Mouse (Mus musculus): ENCODE data around the gene Gnat2.

Gene Gnat2

DNA sequence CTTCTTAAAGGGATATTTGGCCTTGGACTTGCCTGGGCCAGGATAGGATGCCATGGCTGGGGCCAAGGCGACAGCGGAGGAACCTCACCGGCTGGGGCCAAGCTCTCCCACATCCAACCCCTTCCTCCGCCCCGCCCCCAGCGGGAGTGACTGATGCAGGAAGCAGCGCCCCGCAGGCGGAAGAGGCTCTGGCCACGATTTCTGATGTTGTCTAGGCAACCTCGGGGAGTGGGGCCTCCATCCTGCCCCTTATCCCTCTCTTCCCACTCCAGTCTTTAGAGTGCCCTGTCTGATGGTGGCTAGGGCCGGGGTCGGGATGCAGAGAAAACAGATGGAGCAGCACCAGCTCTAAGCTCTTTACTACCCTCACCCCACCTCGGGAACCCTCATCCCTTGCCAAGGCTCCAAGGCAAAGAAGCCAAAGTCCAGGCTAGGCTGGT lies 7.3 kb upstream of the Gnat2 start:
- DNase-seq (ENCODE audit: low spot score): peak; percentile 94

DNA sequence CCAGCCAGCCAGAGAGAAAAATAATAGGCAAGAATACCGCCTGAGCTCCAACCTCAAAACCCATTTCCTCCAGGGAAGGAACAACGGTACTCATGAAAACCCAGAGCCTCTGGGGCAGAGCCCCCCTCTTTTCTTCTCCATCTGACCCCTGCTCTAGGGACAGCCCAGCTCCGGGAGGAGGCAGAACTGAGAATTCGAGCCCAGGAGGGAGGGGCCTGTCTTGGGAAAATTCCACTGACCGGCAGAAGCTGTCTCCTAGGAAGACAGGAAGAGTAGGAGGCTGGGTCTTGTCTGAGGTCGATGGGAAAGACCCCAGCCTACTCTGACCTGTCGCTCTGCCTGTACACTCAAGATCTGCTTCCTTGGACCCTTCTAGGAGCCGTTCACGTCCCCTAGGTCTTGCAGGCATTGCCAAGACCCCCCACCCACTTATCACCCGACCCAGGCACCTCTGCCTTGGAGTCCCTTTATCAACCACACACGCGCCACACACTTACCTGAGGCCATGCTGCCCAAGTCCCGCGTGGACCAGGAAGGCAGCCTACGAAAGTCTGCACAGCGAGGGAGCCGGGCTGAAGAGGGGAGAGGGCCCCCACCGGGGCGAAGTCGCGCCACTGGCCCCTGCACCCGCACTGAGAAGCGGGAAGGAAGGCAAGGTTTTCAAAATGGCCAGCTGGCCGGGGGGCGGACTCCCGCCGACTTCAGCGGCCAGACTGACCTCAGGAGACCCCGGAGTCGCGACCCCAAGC lies 6.7 kb upstream of the Gnat2 start:
- DNase-seq (ENCODE audit: low spot score): peak; percentile 89

DNA sequence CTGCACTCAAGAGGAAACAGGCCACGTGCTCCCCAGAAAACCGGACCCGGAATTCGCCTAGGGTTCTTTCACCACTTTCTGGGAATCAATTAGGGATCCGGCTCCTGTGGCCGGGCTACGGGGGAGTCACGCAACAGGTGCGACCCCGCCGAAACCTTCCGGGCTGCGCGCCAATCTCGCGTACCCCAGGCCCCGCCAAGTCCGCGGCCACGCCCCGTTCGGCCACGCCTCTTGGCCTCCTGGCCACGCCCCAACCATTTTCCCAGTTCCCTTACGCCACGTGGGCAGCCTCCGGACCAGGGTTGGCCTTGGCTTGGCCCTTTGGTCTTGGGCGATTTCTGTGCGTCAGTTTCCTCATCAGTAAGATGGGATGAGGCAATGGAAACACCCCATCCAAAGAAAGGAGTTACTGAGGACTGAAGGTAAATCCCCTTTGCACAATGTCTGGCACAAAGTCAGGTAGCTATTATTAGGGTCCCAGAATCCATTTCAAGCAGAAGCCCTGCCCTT lies 6.1 kb upstream of the Gnat2 start, which contains the start of gene Ampd2:
Gene Ampd2 (minus strand): TSS at position 182 of the 510 bp plus-strand sequence.
- peak; percentile 78 for DNase-seq (ENCODE audit: low spot score)

GRCm38 (mm10) chr3:108087329-108087728 lies 5.3 kb upstream of the Gnat2 start:
- no peak for DNase-seq (ENCODE audit: low spot score)

- DNase-seq (ENCODE audit: low spot score): no peak
These were observed 3.7 kb upstream of the Gnat2 start for GRCm38 (mm10) chr3:108088842-108089380.

- DNase-seq (ENCODE audit: low spot score): no peak
These were observed 2.7 kb upstream of the Gnat2 start for GRCm38 (mm10) chr3:108089916-108090315.

GRCm38 (mm10) chr3:108090561-108090960 lies 2.0 kb upstream of the Gnat2 start:
- no peak for DNase-seq (ENCODE audit: low spot score)

DNA sequence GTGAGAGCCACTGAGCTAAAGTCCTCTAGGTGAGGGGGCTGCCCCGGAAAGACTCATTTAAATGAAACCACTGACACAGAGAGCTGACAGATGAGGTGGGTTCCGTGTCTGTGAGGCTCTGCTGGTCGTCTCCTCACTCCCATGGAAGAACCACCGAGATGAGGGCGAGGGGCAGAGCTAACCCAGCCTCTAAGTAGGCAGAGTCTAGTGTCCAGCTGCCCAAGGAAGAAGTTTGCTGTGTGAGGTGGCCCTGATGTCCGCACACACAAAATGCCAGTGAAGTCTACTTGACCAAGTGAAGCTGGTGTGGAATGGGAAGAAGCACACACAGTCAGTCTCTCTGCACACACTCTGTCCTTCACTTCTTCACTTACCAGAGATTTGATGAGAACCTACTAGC lies 559 bp upstream of the Gnat2 start:
- no peak for DNase-seq (ENCODE audit: low spot score)

GRCm38 (mm10) chr3:108093306-108093705 lies 717 bp downstream of the Gnat2 start:
- DNase-seq (ENCODE audit: low spot score): no peak

- DNase-seq (ENCODE audit: low spot score): no peak
These were observed 1.6 kb downstream of the Gnat2 start for GRCm38 (mm10) chr3:108094146-108094545.

DNA sequence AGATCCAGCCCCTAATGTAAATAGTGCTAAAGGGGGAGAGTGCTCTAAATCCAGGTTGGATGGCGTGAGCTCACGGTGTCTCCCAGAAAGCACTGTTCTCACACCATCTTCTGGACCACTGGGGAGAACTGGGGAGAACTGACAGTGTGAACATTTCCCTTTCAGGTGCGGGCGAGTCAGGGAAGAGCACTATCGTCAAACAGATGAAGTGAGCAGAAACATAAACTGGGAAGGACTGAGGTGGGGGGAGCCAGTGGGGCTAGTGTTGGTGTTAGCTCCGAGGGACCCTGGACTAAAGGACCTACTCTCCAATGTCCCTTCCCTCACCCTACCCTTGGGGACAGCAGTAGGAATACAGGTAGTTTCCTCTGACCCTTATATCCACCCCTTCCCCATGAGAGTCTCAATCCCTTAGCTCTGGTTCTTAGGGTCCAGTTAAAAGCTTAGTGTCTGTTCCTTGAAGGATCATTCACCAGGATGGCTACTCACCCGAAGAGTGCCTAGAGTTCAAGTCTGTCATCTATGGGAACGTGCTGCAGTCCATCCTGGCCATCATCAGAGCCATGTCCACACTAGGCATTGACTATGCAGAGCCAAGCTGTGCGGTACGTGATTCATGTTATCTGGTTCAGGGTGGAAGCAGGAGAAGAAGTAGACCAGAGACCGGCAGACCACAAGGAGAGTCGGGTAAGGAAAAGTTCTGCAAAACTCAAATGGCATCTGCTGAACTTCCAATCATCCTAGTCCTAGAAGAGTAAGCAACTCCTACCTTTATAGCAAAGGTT lies 2.6 kb downstream of the Gnat2 start:
- DNase-seq (ENCODE audit: low spot score): no peak

DNA sequence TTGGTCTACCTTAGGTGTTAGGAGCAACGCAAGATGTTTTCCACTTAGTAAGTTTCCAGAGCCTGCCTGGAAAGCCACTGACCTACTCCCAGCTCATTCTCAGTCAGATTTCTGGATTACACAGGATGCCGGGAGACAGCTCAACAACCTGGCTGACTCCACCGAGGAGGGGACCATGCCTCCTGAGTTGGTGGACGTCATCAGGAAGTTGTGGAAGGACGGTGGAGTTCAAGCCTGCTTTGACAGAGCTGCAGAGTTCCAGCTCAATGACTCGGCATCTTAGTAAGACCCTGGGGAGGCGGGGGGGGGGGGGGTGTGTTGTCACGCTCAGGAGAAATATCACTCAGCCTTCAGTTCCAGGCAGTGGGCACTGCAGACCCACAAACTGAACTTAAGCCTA lies 3.6 kb downstream of the Gnat2 start:
- no peak for DNase-seq (ENCODE audit: low spot score)

GRCm38 (mm10) chr3:108096726-108097125 lies 4.1 kb downstream of the Gnat2 start:
- no peak for DNase-seq (ENCODE audit: low spot score)

GRCm38 (mm10) chr3:108097656-108098055 lies 5.1 kb downstream of the Gnat2 start:
- DNase-seq (ENCODE audit: low spot score): no peak

DNA sequence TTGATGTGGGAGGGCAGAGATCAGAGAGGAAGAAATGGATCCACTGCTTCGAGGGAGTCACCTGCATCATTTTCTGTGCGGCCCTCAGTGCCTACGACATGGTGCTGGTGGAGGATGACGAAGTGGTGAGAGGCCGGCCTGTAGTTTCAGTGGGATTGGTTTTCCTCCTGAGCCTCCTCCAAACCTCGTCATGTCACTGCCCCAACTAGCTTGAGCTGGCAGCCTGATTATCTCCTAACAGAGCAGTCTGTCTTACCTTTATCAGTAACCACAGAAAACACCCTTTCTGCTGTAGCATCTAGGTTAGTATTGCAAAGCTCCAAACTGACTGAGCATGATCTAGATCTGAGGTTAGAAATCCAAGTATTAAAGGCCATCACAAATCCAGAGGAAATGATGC lies 5.7 kb downstream of the Gnat2 start:
- DNase-seq (ENCODE audit: low spot score): no peak

GRCm38 (mm10) chr3:108101594-108101993 lies 9.0 kb downstream of the Gnat2 start:
- no peak for DNase-seq (ENCODE audit: low spot score)

- no peak for DNase-seq (ENCODE audit: low spot score)
These were observed 9.5 kb downstream of the Gnat2 start for GRCm38 (mm10) chr3:108102075-108102474.

DNA sequence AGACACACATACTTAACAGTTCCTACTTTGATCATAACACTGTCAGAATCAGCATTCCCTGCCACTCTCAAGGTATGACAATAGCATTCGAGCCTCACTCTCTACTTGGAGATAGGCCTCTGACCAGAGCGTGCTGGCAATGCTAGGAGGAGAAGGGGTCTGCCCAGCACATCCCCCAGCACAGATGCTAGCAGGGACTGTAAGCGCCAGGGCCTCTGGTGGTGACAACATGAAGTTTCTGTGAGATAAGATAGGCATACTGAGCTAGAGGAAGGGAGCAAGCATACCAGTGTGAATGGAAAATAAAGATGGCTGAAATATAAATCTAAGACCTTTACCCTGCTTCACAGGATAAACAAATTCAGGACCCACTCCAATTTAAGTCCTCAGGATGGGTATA lies 12.7 kb downstream of the Gnat2 start:
- no peak for DNase-seq (ENCODE audit: low spot score)

DNA sequence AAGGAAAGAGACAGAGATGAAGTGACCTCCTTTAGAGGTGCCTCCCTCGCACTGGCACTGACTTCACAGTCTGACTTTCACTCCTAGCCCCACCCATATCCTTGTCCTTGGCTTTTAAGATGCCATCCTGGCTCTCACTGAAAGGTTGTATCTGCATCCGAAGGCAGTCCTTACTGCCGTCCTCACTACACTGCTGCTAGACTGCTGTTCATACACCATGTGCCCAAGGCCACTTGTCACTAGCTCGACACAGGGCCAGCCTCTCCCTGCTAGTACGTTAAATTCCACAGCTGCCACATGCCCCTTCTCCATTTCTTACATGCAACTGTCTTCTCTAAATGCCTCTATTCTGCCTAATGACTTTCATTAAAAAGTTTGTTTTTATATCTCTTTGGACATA lies 18.7 kb downstream of the Gnat2 start:
- no peak for DNase-seq (ENCODE audit: low spot score)

- no peak for DNase-seq (ENCODE audit: low spot score)
These were observed 19.7 kb downstream of the Gnat2 start for GRCm38 (mm10) chr3:108112246-108112645.

DNA sequence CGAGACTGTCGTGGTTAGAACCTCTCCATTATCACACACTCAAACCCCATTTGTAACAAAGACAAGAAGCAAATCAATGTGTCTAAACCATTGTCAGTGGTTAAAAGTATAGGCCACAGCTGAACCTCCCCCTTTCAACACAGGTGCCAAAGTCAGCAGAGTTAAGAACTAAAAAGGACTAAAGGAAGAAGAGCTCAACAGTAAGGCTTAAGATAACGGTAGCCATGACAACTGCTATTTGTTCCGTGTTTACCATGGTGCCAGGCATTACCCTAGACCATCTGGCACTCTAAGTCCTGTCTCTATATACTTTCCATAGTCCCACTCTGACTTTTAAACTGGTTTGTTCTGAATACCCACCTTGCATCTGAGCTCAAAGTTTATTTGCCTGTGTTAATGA lies 20.1 kb downstream of the Gnat2 start:
- no peak for DNase-seq (ENCODE audit: low spot score)

- peak; percentile 54 for DNase-seq (ENCODE audit: low spot score)
These were observed 21.2 kb downstream of the Gnat2 start for GRCm38 (mm10) chr3:108113591-108114289.

Measured in lung, postnatal 25 days (tissue).